Mouse (Mus musculus) megakaryocyte progenitor cell, adult 5-6 weeks (primary cell): ENCODE measurements around the gene Ccdc30. TPM values are rescaled to one million over a fixed set of nuclear protein-coding genes. Genes with fewer than 3 reads are reported as not detected.
A peak's percentile ranks its signal among the peaks of the same experiment; 100 is the strongest.

Experiments used
- ATAC-seq: replicated peaks from 2 replicates; pipeline ENCODE4 v1.8.0; 2016; ENCODE audit warnings: mild to moderate bottlenecking, moderate TSS enrichment, inconsistent platforms; ENCODE audit not compliant: poor library complexity
- total RNA-seq, 2 experiments: library from RNA; stranded (forward) in 1 of 2; stranded (reverse) in 1 of 2; fragments of 157-497, 149-512 nt in 1 of 2; fragments of 200-1000 nt in 1 of 2; gene quantifications; 2 replicates each; pipeline versions ENCODE4 v1.2.3 to v1.2.4; 2015 to 2017

The Ccdc30 gene
- total RNA-seq, 2 experiments from 2014 or later: 1.0 TPM; not detected in 1

- ATAC-seq: peak; percentile 36
Observed at GRCm38 (mm10) chr4:119417894-119418293, 2.6 kb upstream of the Ccdc30 start.

- no peak for ATAC-seq
Observed at GRCm38 (mm10) chr4:119417270-119417669, 1.9 kb upstream of the Ccdc30 start.

GRCm38 (mm10) chr4:119412791-119413190, 2.5 kb downstream of the Ccdc30 start:
- ATAC-seq: peak; percentile 26; the same call in 1 of the 2 replicates

- no peak for ATAC-seq
Observed at GRCm38 (mm10) chr4:119411877-119412650, 3.3 kb downstream of the Ccdc30 start.

- no peak for ATAC-seq
Observed at GRCm38 (mm10) chr4:119403431-119403830, 11.9 kb downstream of the Ccdc30 start.

- no peak for ATAC-seq
Observed at GRCm38 (mm10) chr4:119400896-119401295, 14.4 kb downstream of the Ccdc30 start.

DNA sequence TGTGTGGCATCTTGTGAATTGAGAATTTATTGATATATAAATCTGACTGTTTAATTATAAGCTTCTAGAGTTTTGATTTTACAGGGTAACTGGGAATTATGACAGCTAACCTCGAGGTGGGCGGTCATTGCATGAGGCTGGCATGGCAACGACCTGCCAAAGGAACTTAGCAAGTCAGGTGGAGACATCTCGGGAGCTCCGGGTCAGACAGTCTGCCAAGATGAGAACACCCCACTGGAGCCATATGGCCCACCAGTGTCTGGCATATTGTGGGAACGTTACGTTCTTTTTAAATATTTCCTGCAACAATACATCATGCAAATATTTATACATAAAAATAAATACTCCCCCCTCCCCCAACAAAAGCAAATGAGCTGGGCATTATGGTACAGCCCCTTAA, 16.6 kb downstream of the Ccdc30 start:
- ATAC-seq: no peak

DNA sequence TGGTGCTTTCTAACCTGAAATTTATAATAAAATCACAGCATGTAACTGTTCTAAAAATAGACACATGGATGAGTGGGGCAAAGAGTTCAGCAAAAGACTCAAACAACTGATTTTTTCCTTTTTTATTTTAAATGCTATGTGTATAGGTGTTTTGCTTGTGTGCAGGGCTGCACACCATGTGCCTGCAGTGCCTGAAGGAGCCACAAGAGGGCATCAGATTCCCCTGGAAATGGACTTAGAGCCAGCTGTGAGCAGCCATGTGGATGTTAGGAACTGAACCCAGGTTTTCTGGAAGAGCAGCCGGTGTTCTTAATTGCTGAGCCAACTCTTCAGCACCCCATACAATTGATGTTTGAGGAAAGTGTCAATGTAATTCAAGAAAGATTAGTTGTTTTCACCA, 25.0 kb downstream of the Ccdc30 start:
- ATAC-seq: peak; percentile 52; the same call in 1 of the 2 replicates

- ATAC-seq: no peak
Observed at GRCm38 (mm10) chr4:119389184-119389583, 26.1 kb downstream of the Ccdc30 start.

DNA sequence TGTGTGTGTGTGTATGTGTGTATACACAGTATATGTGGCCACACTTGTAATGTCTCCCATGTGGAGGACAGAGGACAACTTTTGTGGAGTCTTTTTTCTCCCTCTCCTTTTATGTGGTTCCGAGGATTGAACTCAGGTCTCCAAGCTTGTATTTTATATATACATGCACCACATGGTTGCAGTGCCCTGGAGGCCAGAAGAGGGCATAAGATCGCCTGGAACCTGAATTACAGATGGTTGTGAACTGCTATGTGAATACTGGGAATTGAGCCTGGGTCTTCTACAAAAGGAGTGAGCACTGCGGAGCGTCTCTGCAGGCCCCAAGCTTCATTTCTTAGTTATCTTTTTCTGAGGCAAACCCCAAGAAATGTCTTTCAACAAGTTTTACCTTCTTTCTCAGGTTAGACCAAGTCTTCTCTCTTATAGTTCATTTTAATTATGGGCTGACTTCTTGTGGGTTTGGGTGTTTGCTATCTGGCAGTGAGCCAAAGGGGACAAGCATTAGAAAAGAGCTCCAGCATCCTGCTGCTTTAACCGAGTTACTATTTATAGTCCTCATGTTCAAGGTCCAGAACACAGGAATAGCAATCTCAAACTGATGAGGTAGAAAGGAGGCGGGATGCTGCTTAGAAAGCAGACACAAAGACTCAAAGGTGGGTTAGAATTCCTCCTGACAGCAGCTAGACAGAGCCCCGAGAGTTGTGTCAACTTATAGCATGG, 33.7 kb downstream of the Ccdc30 start:
- ATAC-seq: no peak

DNA sequence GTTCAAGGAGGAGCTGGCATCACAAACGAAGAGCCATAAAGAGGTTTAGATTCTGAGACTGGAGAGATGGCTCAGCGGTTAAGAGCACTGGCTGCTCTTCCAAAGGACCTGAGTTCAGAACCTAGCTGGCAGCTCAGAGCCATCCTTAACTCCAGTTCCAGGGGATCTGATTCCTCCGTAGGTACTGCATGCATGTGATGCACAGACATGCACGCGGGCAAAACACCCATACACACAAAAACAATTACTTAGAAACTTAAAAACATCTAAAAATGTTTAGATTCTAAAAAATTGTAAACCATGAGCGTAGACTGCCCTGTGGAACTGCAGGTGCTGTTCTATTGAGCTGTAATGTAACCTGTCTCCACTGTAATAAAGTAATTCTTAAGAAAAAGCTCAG, 45.9 kb downstream of the Ccdc30 start:
- ATAC-seq: no peak

GRCm38 (mm10) chr4:119366758-119367526, 48.4 kb downstream of the Ccdc30 start:
- no peak for ATAC-seq

DNA sequence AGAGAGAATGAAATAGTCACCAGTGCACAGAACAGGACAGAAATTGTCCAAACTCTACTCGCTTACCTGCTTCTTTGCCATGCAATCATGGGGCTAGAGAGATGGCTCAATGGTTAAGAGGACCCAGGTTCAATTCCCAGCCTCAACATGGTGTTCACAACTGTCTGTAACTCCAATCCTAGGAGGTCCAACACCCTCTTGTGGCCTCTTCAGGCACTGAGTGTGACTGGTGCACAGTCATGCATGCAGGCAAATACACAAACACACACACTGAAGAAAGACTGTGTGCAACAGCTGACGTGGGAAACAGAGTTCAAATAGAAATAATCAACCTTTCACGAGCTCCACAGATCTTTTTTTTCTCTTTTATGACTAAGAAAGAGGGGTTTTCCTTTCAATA, 53.1 kb downstream of the Ccdc30 start:
- ATAC-seq: no peak

GRCm38 (mm10) chr4:119359196-119359971, 55.9 kb downstream of the Ccdc30 start:
- peak; percentile 50 for ATAC-seq

DNA sequence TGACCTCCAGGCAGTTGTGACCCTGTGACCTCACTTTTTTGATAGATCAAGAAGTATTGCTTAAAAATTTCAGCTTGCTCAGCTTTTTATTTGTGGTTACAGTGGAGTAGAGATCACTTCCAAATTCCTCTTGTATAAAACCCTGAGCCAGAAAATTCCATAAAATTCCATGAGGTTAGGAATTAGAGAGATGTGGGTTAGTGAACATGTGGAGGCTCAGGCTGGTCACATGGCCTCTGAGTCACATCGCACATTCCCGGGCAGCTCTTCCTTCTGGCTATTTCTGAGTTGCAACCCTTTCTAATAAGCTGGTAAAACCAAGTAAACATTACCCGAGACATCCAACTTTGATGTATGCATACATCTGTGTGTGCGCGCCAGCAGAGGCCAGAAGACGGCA, 69.8 kb downstream of the Ccdc30 start:
- ATAC-seq: no peak

- ATAC-seq: peak; percentile 94
Observed at GRCm38 (mm10) chr4:119338861-119339361, 76.4 kb downstream of the Ccdc30 start.

DNA sequence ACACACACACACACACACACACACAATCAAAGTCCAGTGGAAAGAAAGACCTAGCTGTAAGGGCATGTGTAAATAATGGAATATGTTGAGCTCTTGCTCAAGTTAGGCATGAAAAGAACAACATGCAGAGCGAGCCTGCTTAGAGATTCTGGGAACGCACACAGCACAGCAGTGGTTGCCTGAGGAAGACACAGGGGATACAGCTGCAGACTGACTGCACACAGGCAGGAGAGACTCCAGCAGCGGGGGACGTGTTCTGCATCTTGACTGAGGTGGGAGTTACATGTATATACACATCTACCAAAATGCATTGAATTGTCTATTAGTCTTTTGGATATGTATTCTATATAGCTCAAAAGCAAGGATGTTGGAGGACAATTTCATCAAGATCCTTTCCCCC, 76.9 kb downstream of the Ccdc30 start:
- ATAC-seq: no peak

GRCm38 (mm10) chr4:119333487-119333886, 81.8 kb downstream of the Ccdc30 start:
- ATAC-seq: no peak

DNA sequence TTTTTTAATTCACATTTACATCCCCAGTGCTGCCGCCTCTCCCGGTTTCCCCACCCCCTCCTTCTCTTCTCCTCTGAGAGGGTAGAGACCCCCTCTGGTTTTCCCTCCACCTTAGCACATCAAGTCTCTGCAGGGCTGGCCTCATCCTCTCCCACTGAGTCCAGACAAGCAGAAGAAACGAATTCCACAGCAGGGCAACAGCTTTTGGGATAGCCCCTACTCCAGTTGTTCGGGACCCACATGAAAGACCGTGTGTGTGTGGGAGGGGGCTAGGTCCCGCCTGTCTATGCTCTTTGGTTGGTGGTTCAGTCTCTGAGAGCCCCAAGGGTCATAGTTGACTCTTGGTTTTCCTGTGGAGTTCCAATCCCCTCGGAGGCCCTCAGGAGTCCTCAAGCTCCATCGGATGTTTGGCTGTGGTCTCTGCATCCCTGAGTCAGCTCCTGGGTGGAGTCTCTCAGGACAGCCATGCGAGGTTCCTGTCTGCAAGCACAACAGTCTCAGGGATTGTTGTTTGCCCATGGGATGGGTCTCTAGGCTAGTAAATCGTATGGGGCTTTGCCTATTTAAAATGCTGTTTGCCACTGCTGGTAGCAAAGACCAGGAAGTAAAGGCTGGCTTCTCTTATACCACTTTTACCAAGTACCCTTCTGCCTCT, 94.3 kb downstream of the Ccdc30 start:
- ATAC-seq: no peak
